In genomic region chr7:127588901-127589300, GRCm38 (mm10) we compare ENCODE assay signal across 8 mouse cellular contexts. TPM values are rescaled to one million over a fixed set of nuclear protein-coding genes. Genes with fewer than 3 reads are reported as not detected.
DNase-seq lines count a peak whose midpoint lies in the region; ATAC-seq and TF ChIP-seq lines count a peak whose summit lies in the region.

No protein-coding gene starts in this region.

- peak overlapping the region; percentile 85 for H3ac ChIP-seq in C2C12 (ENCODE audit: control insufficient read depth, insufficient read length, low read depth)

- H3K79me3 ChIP-seq in C2C12 (ENCODE audit: low read depth) = peaks cover 11% of the 10 kb centered on the region

- H3K9ac ChIP-seq in forebrain, embryonic 11.5 days (ENCODE audit: low read length) = peak overlapping the region; percentile 79
- H3K9ac ChIP-seq in liver, embryonic 13.5 days = peak overlapping the region; percentile 90

- peaks cover 29% of the 10 kb centered on the region for H3K4me1 ChIP-seq in heart, embryonic 10.5 days
- H3K4me1 ChIP-seq in forebrain, embryonic 11.5 days (replicated peaks; ENCODE audit: control insufficient read depth, insufficient read depth, low read length) = peaks cover 8% of the 10 kb centered on the region
- H3K4me1 ChIP-seq in liver, embryonic 13.5 days (replicated peaks) = peaks cover 46% of the 10 kb centered on the region

- H3K79me2 ChIP-seq in C2C12 (ENCODE audit: control insufficient read depth, insufficient read depth) = peaks cover 12% of the 10 kb centered on the region

- peak overlapping the region; percentile 85 for H3K4me3 ChIP-seq in heart, embryonic 10.5 days
- peak overlapping the region; percentile 78 for H3K4me3 ChIP-seq in C2C12 (ENCODE audit: insufficient read depth, poor library complexity, severe bottlenecking)
- H3K4me3 ChIP-seq in forebrain, embryonic 11.5 days (ENCODE audit: low read depth, low read length) = peak overlapping the region; percentile 89
- H3K4me3 ChIP-seq in liver, embryonic 13.5 days (replicated peaks) = peak overlapping the region; percentile 89

- TF ChIP-seq CTCF in C2C12 (IDR thresholded peaks at IDR 0.05; ENCODE audit: control insufficient read depth, insufficient read depth, insufficient read length) = no peak

- H3K36me3 ChIP-seq in heart, embryonic 10.5 days = peaks cover 63% of the 10 kb centered on the region
- H3K36me3 ChIP-seq in C2C12 (ENCODE audit: control insufficient read depth, insufficient read depth) = peaks cover 38% of the 10 kb centered on the region
- peaks cover 3% of the 10 kb centered on the region; the same call in 1 of the 2 replicates for H3K36me3 ChIP-seq in forebrain, embryonic 11.5 days (ENCODE audit: control insufficient read depth, insufficient read depth, low read length)
- H3K36me3 ChIP-seq in liver, embryonic 13.5 days = peaks cover 57% of the 10 kb centered on the region

- H3K4me2 ChIP-seq in forebrain, embryonic 11.5 days (ENCODE audit: low read depth, low read length, severe bottlenecking) = peak overlapping the region; percentile 84
- H3K4me2 ChIP-seq in liver, embryonic 13.5 days = peak overlapping the region; percentile 98

- DNase-seq in heart, embryonic 10.5 days (ENCODE audit: low spot score) = no peak
- no peak for DNase-seq in heart, postnatal 14 days
- no peak for DNase-seq in forebrain, embryonic 11.5 days (ENCODE audit: low spot score)
- no peak for DNase-seq in liver, embryonic 13.5 days
- no peak for DNase-seq in adrenal gland, postnatal 25 days
- DNase-seq in left cerebral cortex, adult 9 months (ENCODE audit: low spot score in 2 of 2) = no peak
- DNase-seq in adrenal gland, adult 18-20 months (ENCODE audit: low spot score in 2 of 2) = no peak

- no peaks in the 10 kb centered on the region for H3K27me3 ChIP-seq in heart, embryonic 10.5 days (ENCODE audit: insufficient read depth, poor library complexity, severe bottlenecking)
- H3K27me3 ChIP-seq in C2C12 (ENCODE audit: control insufficient read depth, insufficient read depth, insufficient read length) = no peaks in the 10 kb centered on the region
- H3K27me3 ChIP-seq in forebrain, embryonic 11.5 days (ENCODE audit: control insufficient read depth, insufficient read depth, low read length) = no peaks in the 10 kb centered on the region
- H3K27me3 ChIP-seq in liver, embryonic 13.5 days = no peaks in the 10 kb centered on the region

- peak overlapping the region; percentile 92 for H3K27ac ChIP-seq in heart, embryonic 10.5 days
- no peak overlapping the region for H3K27ac ChIP-seq in forebrain, embryonic 11.5 days (ENCODE audit: low read depth, low read length)
- peak overlapping the region; percentile 78 for H3K27ac ChIP-seq in liver, embryonic 13.5 days

- intact Hi-C loops in heart, postnatal 14 days (cut with DNase I) = loop anchor here (5.0 kb wide), 1 partner anchor 227 kb away; no protein-coding TSS in a partner anchor

- WGBS in heart, embryonic 10.5 days = 5% methylated on average over 29 of the region's 29 CpGs
- WGBS in forebrain, embryonic 11.5 days = 4% methylated on average over 29 of the region's 29 CpGs
- 3% methylated on average over 29 of the region's 29 CpGs for WGBS in liver, embryonic 13.5 days (ENCODE audit: insufficient replicate concordance)

- no peaks in the 10 kb centered on the region for H3K9me3 ChIP-seq in heart, embryonic 10.5 days
- no peaks in the 10 kb centered on the region for H3K9me3 ChIP-seq in forebrain, embryonic 11.5 days (ENCODE audit: control insufficient read depth, low read length)
- no peaks in the 10 kb centered on the region for H3K9me3 ChIP-seq in liver, embryonic 13.5 days (replicated peaks)

- no peak for ATAC-seq in forebrain, embryonic 11.5 days (replicated peaks; ENCODE audit: low FRiP score)
- ATAC-seq in liver, embryonic 13.5 days (ENCODE audit: low read depth) = no peak; the same call in 1 of the 2 replicates

TF ChIP-seq in C2C12, 6 proteins besides CTCF, POLR2A, EP300 and RAD21:
- TF ChIP-seq MAX (IDR thresholded peaks at IDR 0.05) (no peak), MYOD1 (IDR thresholded peaks at IDR 0.05; ENCODE audit: control insufficient read depth, insufficient read length, low read depth) (no peak)
TF ChIP-seq in C2C12: peak in this region for 0.

RNA-seq across cellular contexts. Expression of gene Rnf40, which starts 0.3 kb away (rescaled TPM):
- 37.5 and 46.3 TPM in 2 replicates for polyA plus RNA-seq in heart, embryonic 10.5 days (2016; fragmentation: Nextera tagmentation; extraction: Ambion mirVana)
- total RNA-seq in heart, postnatal 14 days (2021) = 10 to 100 TPM; 46.5 to 53.9 TPM
- 29.7 TPM for polyA plus RNA-seq in C2C12 (2012; fragmentation: generic; extraction: Trizol)
- 59.1 and 66.3 TPM in 2 replicates for polyA plus RNA-seq in forebrain, embryonic 11.5 days (2014; fragmentation: Nextera tagmentation; extraction: Ambion mirVana)
- 18.8 and 25.3 TPM in 2 replicates for polyA plus RNA-seq in liver, embryonic 13.5 days (2015; fragmentation: Nextera tagmentation; extraction: Ambion mirVana)
- 60.6 and 69.6 TPM in 2 replicates for total RNA-seq in adrenal gland, postnatal 25 days (2021)
- 10 to 100 TPM; 54.1 to 64.1 TPM for total RNA-seq in adrenal gland, adult 18-20 months (2021)

RNA-seq across cellular contexts. Expression of gene Ccdc189, which starts 0.5 kb away (rescaled TPM):
- 9.5 and 10.2 TPM in 2 replicates for polyA plus RNA-seq in heart, embryonic 10.5 days (2016; fragmentation: Nextera tagmentation; extraction: Ambion mirVana)
- total RNA-seq in heart, postnatal 14 days (2021) = 10 to 100 TPM in 1 of 2 experiments, 1 to 10 TPM in 1; 8.8 to 12.6 TPM
- 4.2 TPM for polyA plus RNA-seq in C2C12 (2012; fragmentation: generic; extraction: Trizol)
- 13.5 and 17.7 TPM in 2 replicates for polyA plus RNA-seq in forebrain, embryonic 11.5 days (2014; fragmentation: Nextera tagmentation; extraction: Ambion mirVana)
- polyA plus RNA-seq in liver, embryonic 13.5 days (2015; fragmentation: Nextera tagmentation; extraction: Ambion mirVana) = 7.3 TPM in 2 replicates
- 12.7 and 15.4 TPM in 2 replicates for total RNA-seq in adrenal gland, postnatal 25 days (2021)
- total RNA-seq in adrenal gland, adult 18-20 months (2021) = 1 to 10 TPM; 8.4 to 8.5 TPM

RNA-seq across cellular contexts. Expression of gene Phkg2, which starts 15.8 kb away (rescaled TPM):
- 44.2 and 46.6 TPM in 2 replicates for polyA plus RNA-seq in heart, embryonic 10.5 days (2016; fragmentation: Nextera tagmentation; extraction: Ambion mirVana)
- 10 to 100 TPM; 19.2 to 20.2 TPM for total RNA-seq in heart, postnatal 14 days (2021)
- polyA plus RNA-seq in C2C12 (2012; fragmentation: generic; extraction: Trizol) = 21.1 TPM
- polyA plus RNA-seq in forebrain, embryonic 11.5 days (2014; fragmentation: Nextera tagmentation; extraction: Ambion mirVana) = 57.9 and 60.5 TPM in 2 replicates
- 19.3 and 20.2 TPM in 2 replicates for polyA plus RNA-seq in liver, embryonic 13.5 days (2015; fragmentation: Nextera tagmentation; extraction: Ambion mirVana)
- total RNA-seq in adrenal gland, postnatal 25 days (2021) = 52.3 and 55.0 TPM in 2 replicates
- 10 to 100 TPM; 37.1 to 38.0 TPM for total RNA-seq in adrenal gland, adult 18-20 months (2021)

RNA-seq across cellular contexts. Expression of gene Zfp629, which starts 26.7 kb away (rescaled TPM):
- polyA plus RNA-seq in heart, embryonic 10.5 days (2016; fragmentation: Nextera tagmentation; extraction: Ambion mirVana) = 13.0 and 13.8 TPM in 2 replicates
- total RNA-seq in heart, postnatal 14 days (2021) = 10 to 100 TPM; 28.8 to 29.1 TPM
- 5.2 TPM for polyA plus RNA-seq in C2C12 (2012; fragmentation: generic; extraction: Trizol)
- polyA plus RNA-seq in forebrain, embryonic 11.5 days (2014; fragmentation: Nextera tagmentation; extraction: Ambion mirVana) = 33.4 and 36.6 TPM in 2 replicates
- 1.6 and 1.8 TPM in 2 replicates for polyA plus RNA-seq in liver, embryonic 13.5 days (2015; fragmentation: Nextera tagmentation; extraction: Ambion mirVana)
- 25.1 and 25.4 TPM in 2 replicates for total RNA-seq in adrenal gland, postnatal 25 days (2021)
- total RNA-seq in adrenal gland, adult 18-20 months (2021) = 10 to 100 TPM; 16.4 to 16.5 TPM

RNA-seq across cellular contexts. Expression of gene Tmem265, which starts 27.7 kb away (rescaled TPM):
- polyA plus RNA-seq in heart, embryonic 10.5 days (2016; fragmentation: Nextera tagmentation; extraction: Ambion mirVana) = 4.7 and 5.2 TPM in 2 replicates
- not detected for total RNA-seq in heart, postnatal 14 days (2021)
- not detected for polyA plus RNA-seq in C2C12 (2012; fragmentation: generic; extraction: Trizol)
- polyA plus RNA-seq in forebrain, embryonic 11.5 days (2014; fragmentation: Nextera tagmentation; extraction: Ambion mirVana) = 10.2 and 13.0 TPM in 2 replicates
- polyA plus RNA-seq in liver, embryonic 13.5 days (2015; fragmentation: Nextera tagmentation; extraction: Ambion mirVana) = 3.3 and 4.0 TPM in 2 replicates
- not detected in 2 replicates for total RNA-seq in adrenal gland, postnatal 25 days (2021)
- total RNA-seq in adrenal gland, adult 18-20 months (2021) = not detected
